Mouse (Mus musculus): ENCODE results near the gene Fhad1.
A peak's percentile ranks its signal among the peaks of the same experiment; 100 is the strongest.

Fhad1 gene

GRCm38 (mm10) chr4:141928881-141929281 is 86.0 kb downstream of the Fhad1 start:
- DNase-seq: peak in 1 of 2 experiments; percentile 9

- no peak for DNase-seq
Observed at GRCm38 (mm10) chr4:141925781-141926345, 89.0 kb downstream of the Fhad1 start.

- DNase-seq: no peak
Observed at GRCm38 (mm10) chr4:141923961-141924360, 90.9 kb downstream of the Fhad1 start.

DNA sequence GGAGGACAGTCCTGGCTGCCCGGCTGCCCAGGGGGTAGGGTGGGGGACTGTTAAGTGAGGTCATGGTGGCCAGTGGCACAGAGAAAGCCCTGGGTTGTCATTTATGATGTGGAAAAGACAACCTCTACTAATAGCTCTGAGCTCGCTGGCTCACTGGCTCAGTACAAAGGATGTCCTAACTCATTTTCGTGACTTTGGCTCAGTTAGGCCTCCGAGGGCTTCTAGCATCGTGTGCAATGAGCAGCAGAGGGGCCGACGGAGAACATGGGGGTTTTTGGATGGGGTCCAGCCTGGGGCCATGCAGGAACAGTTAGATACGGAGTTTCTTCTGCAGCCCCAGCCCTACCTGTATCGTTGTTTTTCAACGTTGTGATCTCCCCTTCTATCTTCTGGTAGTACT is 94.5 kb downstream of the Fhad1 start:
- DNase-seq: no peak

DNA sequence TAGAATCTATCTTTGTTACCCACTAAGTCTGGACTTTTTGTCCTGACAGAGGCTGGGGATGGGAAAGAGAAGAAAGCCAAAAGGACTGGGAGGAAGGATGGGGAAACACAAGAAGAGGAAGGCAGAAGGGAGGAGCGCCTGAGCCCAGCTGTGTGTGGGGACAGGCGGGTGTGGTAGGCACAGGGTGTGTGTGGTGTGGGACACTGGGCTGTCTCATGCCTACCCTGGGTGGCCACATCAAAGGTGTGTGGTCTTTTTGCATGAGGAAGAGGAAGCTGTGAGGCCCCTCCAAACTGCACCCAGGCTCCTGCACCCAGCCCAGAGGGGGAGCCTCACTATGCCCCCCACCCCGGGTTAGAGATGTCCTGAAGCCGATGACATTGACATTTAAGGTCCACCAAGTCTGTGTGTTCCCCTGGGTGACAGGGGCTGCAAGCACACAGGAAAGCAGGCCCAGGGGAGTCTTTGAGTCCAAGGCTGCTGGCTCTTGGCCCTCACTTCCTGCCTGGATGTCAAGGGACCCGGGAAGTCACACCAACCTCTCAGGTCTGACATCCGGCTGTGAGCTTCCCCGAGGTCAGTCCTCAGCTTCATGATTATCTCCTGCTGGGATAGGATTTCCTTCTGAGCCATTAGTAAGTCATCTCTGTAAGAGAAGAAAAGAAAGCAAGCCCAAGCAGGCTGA is 97.0 kb downstream of the Fhad1 start:
- DNase-seq: no peak

GRCm38 (mm10) chr4:141914040-141914439 is 100.8 kb downstream of the Fhad1 start:
- no peak for DNase-seq

DNA sequence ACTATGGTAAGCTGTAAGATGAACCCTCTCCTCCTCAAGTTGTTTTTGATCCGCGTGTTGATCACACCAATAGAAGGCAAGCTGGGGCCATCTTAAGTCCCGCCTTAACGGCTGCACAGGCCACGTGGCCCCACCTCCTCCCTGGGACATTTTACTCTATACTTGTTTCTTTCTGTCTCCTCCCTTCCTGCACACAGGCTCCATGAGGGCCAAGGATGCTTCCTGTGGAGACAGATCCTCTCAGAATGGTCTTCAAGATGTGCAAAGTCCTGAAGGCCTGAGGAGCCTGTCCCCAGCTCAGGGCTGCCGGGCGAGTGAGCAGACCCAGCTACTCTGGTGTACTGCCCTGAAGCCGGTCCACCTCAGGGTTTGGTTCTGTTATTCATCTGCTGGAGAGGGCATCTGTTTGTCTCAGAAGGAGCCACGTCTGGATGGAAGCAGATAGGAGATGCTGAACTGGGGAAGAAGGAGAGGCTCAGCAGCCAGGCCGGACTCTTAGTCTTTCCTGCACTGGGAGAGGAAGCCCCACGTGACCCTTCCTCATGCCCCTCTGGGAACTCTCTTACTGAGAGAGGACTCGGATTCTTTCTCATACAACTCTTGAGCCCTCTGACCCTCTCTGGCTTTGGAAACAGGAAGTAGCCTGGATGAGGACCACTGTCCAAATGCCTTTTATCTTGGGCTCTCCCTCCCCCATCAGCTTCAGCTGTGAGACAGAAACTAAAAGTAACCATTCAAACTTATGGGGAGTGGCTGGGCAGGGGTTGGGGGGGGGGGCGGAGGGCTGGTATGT is 101.5 kb downstream of the Fhad1 start:
- no peak for DNase-seq

DNA sequence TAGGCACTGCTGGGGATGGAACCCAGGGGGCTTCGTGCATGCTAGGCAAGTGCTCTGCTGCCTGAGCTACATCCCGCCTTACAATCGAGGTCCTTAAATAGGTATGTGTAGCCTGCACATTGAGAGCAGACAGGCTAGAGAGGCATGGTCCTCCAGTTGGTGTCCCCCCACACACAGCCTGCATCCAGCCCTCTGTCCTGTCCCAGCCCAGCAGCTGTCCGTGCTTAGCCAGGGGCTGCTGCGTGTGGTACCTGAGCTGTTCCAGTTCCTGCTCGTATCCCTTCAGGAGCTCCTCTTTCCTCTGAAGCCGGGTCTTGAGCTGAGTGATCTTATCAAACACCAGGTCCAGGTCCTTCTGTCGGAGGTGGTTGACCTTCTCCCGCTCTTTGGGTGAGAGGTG is 110.2 kb downstream of the Fhad1 start:
- no peak for DNase-seq

- DNase-seq: no peak
Observed at GRCm38 (mm10) chr4:141902479-141902858, 112.4 kb downstream of the Fhad1 start.

DNA sequence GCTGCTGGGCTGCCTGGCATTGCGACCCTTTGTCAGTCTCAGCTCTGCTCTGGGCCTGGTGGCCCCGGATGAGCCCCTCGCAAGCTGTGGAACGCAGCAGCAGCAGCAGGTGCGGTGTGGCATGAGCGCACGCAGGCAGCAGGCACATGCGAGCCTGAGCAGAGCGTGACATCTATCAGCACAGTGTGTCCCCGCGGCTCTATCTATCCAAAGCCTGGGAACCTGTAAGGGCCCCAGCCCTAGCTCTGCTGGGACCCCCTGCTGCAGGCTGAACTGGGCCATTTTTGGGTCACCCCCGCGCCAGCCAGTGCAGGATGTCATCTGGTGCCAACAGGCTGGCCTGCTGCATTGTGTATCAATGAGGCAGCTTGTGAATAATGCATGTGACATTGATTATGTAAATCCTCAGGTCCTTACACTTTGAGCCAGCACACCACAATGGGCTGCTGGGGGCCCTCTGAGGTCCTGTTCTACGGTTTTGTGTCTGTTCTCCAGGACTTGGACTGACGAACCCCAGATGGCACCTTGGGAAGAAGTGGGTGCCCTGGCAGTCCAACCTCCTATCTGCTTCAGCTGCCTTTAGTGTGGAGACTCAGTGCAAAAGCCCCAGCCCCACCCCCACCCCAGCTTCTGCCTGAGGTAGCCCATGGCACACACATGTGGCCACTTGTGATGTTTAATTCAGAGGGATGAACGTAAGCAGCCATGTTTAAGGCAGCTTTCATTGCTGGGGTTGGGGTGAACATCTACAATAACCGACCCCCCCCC is 113.0 kb downstream of the Fhad1 start:
- DNase-seq: no peak

- DNase-seq: no peak
Observed at GRCm38 (mm10) chr4:141900421-141900820, 114.5 kb downstream of the Fhad1 start.

- DNase-seq: no peak
Observed at GRCm38 (mm10) chr4:141899936-141900335, 114.9 kb downstream of the Fhad1 start.

GRCm38 (mm10) chr4:141898905-141899304 is 116.0 kb downstream of the Fhad1 start:
- no peak for DNase-seq

GRCm38 (mm10) chr4:141897838-141898237 is 117.0 kb downstream of the Fhad1 start:
- no peak for DNase-seq

DNA sequence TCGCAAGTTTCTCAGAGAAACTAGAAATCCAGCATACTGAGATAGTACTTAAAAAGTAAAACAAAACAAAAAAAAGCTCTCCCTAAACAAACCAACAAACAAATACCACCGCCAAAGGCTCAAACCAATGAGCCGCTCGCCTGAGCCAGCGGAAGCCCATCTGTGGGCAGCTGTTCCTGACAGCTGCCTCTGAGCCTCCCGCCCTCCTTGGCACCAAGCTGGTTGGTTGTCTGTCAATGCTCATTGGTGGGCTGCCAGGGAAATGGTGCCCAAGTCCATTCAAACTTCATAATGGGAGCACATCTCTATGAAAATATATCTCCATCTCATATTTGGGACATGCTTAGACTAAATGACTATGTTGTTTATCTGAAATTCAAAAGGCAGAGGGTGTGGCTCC is 117.7 kb downstream of the Fhad1 start:
- no peak for DNase-seq

DNA sequence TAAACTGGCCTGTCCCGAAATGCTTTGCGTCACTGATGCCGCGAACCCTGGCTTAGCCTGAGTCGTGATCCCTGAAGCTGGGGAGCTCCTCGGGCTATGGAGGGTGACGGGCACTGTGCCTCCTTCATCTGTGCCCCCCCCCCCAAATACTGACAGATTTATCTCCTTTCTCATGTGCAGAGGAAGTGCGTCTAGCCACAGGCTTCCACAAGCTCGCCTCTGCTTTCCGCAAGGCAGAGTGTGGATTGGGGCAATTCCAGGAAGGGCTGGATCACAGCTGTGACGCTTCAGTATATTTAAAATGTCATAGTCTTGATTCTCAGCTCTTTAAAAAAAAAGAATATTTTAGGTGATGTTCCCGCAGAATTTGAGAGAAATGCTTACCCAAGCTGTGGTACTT is 119.1 kb downstream of the Fhad1 start:
- no peak for DNase-seq

- DNase-seq: no peak
Observed at GRCm38 (mm10) chr4:141893157-141893784, 121.6 kb downstream of the Fhad1 start.

- no peak for DNase-seq
Observed at GRCm38 (mm10) chr4:141886385-141886968, 128.4 kb downstream of the Fhad1 start.

DNA sequence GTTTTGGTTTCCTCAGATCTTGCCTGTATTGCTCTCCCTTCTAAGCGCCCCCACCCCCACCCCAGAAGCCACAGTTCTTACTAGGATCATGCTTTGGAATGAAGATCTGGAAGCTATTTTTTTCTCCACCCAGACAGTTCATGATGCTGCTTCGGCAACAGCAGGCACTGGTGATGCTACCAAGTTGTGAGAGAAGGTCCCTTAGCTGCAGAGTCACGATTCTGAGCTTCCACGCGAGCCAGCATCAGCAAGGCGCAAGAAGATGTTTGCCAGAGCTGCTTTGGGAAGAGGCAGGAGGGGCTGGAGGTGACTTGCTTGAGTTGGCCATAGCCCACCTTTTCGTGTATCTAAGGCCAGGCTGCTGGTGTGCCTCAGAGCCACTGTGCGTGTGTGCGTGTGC is 129.4 kb downstream of the Fhad1 start:
- no peak for DNase-seq

GRCm38 (mm10) chr4:141882858-141883257 is 132.0 kb downstream of the Fhad1 start:
- no peak for DNase-seq

DNA sequence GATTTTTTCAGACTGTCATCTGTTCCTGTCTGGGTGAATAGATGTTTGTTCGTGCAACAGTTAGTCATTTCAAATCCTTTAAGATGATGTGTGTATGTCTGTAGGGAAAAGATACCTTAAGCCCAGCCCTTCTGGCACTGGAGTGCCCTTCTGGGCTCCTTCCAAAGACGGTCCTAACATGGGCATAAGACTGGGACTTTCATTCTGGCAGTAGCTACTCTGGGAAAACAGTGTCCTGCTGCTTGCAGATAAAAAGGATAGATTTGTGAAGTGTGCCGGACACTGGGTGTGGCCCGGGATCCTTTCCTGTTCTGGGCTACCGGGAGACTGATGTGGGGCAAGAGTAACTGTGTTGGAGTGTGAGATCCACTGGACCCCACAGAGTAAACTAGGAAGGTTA is 132.9 kb downstream of the Fhad1 start:
- no peak for DNase-seq

DNA sequence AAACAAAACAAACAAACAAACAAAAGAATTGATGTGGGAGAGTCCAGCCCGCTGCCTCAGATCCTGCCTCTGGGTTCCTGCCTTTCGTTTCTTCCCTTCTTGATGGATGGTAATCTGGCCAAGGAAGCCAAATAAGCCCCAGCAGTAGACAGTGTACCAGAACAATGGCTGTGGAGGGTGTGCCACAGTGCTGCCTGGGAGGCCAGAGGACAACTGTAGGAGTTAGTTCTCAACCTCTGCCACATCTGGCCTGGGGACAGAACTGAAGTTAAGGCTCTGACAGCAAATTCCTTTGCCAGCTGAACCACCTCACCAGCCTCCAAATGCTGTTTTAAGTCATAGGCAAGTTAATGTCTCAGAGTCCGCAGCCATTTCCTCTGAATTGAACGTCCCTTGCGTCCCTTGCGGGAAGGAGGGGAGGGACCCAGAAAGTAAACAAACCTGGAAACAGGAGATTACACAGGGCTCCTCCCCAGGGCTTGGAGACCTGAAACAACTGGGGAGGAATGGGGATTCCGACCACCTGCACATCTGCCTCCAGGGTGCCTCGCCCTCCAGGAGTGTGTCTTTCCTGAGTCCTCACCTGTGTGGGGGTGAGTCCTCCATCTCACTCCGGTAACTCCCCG is 133.5 kb downstream of the Fhad1 start:
- no peak for DNase-seq
